Mouse (Mus musculus): Measurements from ENCODE around the gene Chrng.

DNA sequence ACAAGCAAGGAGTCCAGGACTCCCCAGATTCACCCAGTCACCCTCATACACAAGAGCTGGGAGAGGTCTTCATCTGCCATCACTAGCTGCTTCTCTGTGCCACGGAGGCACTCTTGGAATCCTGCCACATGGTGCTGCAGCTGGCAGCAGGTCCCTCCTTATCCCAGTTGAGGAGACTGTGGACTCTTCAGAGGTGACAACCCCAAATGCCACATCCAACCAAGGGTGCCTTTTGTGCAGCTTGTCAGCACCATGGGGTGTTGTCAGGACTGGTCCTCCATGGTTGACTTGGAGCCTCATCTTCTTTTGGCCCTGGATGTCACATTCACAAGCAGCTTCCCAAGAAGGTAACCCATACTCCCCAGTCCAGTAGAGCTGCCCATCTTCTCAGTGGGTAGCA is 2.6 kb upstream of the Chrng start:
- no peak for TF ChIP-seq CTCF (conservative IDR thresholded peaks at IDR 0.05 in 1 of 2, IDR thresholded peaks at IDR 0.05 in 1 of 2; ENCODE audit: low read depth in 2 of 2, low read length in 2 of 2)
- TF ChIP-seq SIN3A (IDR thresholded peaks at IDR 0.05; ENCODE audit: low read length), result no peak
- no peak for TF ChIP-seq MAX (IDR thresholded peaks at IDR 0.05; ENCODE audit: low read length)
- no peak for TF ChIP-seq RCOR1 (conservative IDR thresholded peaks at IDR 0.05; ENCODE audit: low read depth, low read length)
